In genomic region chr6:23382283-23383003, GRCm38 (mm10) we compare ENCODE assay signal across 13 mouse cellular contexts.
DNase-seq lines count a peak whose midpoint lies in the region; ATAC-seq lines count a peak whose summit lies in the region.
"Had no signal": no experiment of that assay in that cellular context is flagged by ENCODE, and none has a peak within 500 bp of the region (broad histone marks: within the 10 kb centered on the region; RNA-seq: fewer than 3 reads in every experiment).

No protein-coding gene starts in this region.

- no peaks in the 10 kb centered on the region for H3K9me3 ChIP-seq in embryonic facial prominence, embryonic 13.5 days
- no peaks in the 10 kb centered on the region for H3K9me3 ChIP-seq in hindbrain, embryonic 14.5 days (ENCODE audit: control insufficient read depth, low read length)
- no peaks in the 10 kb centered on the region for H3K9me3 ChIP-seq in midbrain, embryonic 14.5 days (ENCODE audit: control insufficient read depth, low read length)

- no peak overlapping the region for H3K4me3 ChIP-seq in embryonic facial prominence, embryonic 13.5 days
- H3K4me3 ChIP-seq in hindbrain, embryonic 14.5 days (replicated peaks; ENCODE audit: low read length) = no peak overlapping the region
- no peak overlapping the region for H3K4me3 ChIP-seq in midbrain, embryonic 14.5 days (replicated peaks; ENCODE audit: low read depth, low read length)

- intact Hi-C loops in heart, postnatal 14 days (cut with DNase I) = no loop called here

- H3K27me3 ChIP-seq in embryonic facial prominence, embryonic 13.5 days = no peaks in the 10 kb centered on the region
- H3K27me3 ChIP-seq in hindbrain, embryonic 14.5 days (ENCODE audit: control insufficient read depth, insufficient read depth, low read length) = peaks cover 2% of the 10 kb centered on the region; the same call in 1 of the 2 replicates
- H3K27me3 ChIP-seq in midbrain, embryonic 14.5 days (ENCODE audit: control insufficient read depth, insufficient read depth, low read length) = peaks cover 26% of the 10 kb centered on the region

- peaks cover 3% of the 10 kb centered on the region; the same call in 1 of the 2 replicates for H3K4me1 ChIP-seq in embryonic facial prominence, embryonic 13.5 days
- peaks cover 15% of the 10 kb centered on the region for H3K4me1 ChIP-seq in hindbrain, embryonic 14.5 days (replicated peaks; ENCODE audit: control insufficient read depth, insufficient read depth, low read length)
- H3K4me1 ChIP-seq in midbrain, embryonic 14.5 days (ENCODE audit: control insufficient read depth, insufficient read depth, low read length) = peaks cover 14% of the 10 kb centered on the region

- DNase-seq in embryo, embryonic 10 days (ENCODE audit: low spot score) = peak; percentile 59
- peak; percentile 47 for DNase-seq in hindbrain, embryonic 14.5 days (ENCODE audit: low spot score)
- peak; percentile 81 for DNase-seq in midbrain, embryonic 14.5 days
- DNase-seq in cerebellum, adult 11-12 months = no peak
- no peak for DNase-seq in heart, postnatal 14 days
- DNase-seq in adrenal gland, adult 18-20 months (ENCODE audit: low spot score in 2 of 2) = no peak
- DNase-seq: cerebellum, adult 11 months; kidney, postnatal 36 days; liver; lung, postnatal 4 days; thymus, postnatal 25 days had no signal

- no peak overlapping the region for H3K9ac ChIP-seq in embryonic facial prominence, embryonic 13.5 days
- 0 out of 2 replicates have a peak overlapping the region, but pooled peaks have one; percentile 4 for H3K9ac ChIP-seq in hindbrain, embryonic 14.5 days
- H3K9ac ChIP-seq in midbrain, embryonic 14.5 days (replicated peaks; ENCODE audit: low read length) = no peak overlapping the region

- no peaks in the 10 kb centered on the region for H3K36me3 ChIP-seq in embryonic facial prominence, embryonic 13.5 days
- no peaks in the 10 kb centered on the region for H3K36me3 ChIP-seq in hindbrain, embryonic 14.5 days (replicated peaks; ENCODE audit: control insufficient read depth, insufficient read depth)
- no peaks in the 10 kb centered on the region for H3K36me3 ChIP-seq in midbrain, embryonic 14.5 days (ENCODE audit: control insufficient read depth, insufficient read depth, low read length)

- 12% methylated on average over 12 of the region's 12 CpGs for WGBS in embryonic facial prominence, embryonic 13.5 days
- WGBS in hindbrain, embryonic 14.5 days = 13% methylated on average over 12 of the region's 12 CpGs
- WGBS in midbrain, embryonic 14.5 days = 7% methylated on average over 12 of the region's 12 CpGs

- H3K27ac ChIP-seq in embryonic facial prominence, embryonic 13.5 days = no peak overlapping the region
- H3K27ac ChIP-seq in hindbrain, embryonic 14.5 days = no peak overlapping the region
- H3K27ac ChIP-seq in midbrain, embryonic 14.5 days (replicated peaks; ENCODE audit: low read depth, low read length) = no peak overlapping the region

- ATAC-seq in embryonic facial prominence, embryonic 13.5 days (ENCODE audit: insufficient number of reproducible peaks, insufficient read depth, low FRiP score, low TSS enrichment, low read depth) = no peak
- peak; percentile 70 for ATAC-seq in hindbrain, embryonic 14.5 days (ENCODE audit: low FRiP score)
- peak; percentile 49; the same call in 1 of the 2 replicates for ATAC-seq in midbrain, embryonic 14.5 days (ENCODE audit: low FRiP score, low TSS enrichment)
- no peak for ATAC-seq in megakaryocyte progenitor cell, adult 5-6 weeks (replicated peaks; ENCODE audit: poor library complexity)

- peak overlapping the region; percentile 18 for H3K4me2 ChIP-seq in embryonic facial prominence, embryonic 13.5 days
- H3K4me2 ChIP-seq in hindbrain, embryonic 14.5 days (replicated peaks) = peak overlapping the region; percentile 44
- H3K4me2 ChIP-seq in midbrain, embryonic 14.5 days (ENCODE audit: low read length) = peak overlapping the region; percentile 38

Comparison
In these comparisons a context has a peak if more than half of its experiments do, and no peak if none do; other contexts are left out.
1. DNase-seq: peak in embryo, embryonic 10 days (single experiment), hindbrain, embryonic 14.5 days (single experiment) and midbrain, embryonic 14.5 days (single experiment); none in cerebellum, adult 11-12 months (single experiment), heart, postnatal 14 days (0 of 2) and adrenal gland, adult 18-20 months (0 of 2).
2. ATAC-seq: peak in hindbrain, embryonic 14.5 days (single experiment) and midbrain, embryonic 14.5 days (single experiment); none in embryonic facial prominence, embryonic 13.5 days (single experiment) and megakaryocyte progenitor cell, adult 5-6 weeks (single experiment).
3. Peak in every context shown above with its lines, with median percentiles within 50 percentile points of each other: H3K4me2 ChIP-seq.